Mouse (Mus musculus): ENCODE data around the gene Errfi1. TPM values are rescaled to one million over a fixed set of nuclear protein-coding genes. Genes with fewer than 3 reads are reported as not detected.
"Not testable (repeated sequence)": the region's sequence is repeated elsewhere in the genome, so short reads cannot be mapped to it uniquely, and the experiment has no call there.

The Errfi1 gene
- polyA plus RNA-seq, 1 experiment from 2014 or later = 20.3 TPM

DNA sequence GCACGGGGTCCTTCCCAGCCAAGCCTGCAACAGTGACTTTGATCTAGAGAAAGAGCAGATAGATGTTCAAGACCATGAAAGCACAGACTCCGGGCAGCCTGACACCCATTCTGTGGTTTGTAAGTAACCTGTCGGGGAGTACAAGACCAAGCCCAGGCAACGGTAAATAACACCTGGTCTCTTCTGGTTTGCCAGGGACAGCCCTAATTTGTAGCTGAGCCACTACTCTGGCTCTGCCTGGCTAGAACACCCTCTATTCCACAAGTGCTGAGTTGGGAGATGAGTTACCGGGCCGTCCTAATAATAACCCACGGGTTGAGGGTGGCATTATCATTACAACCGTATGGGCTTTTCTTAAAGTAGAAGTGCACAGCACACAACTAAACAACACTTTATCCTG is 53.4 kb downstream of the Errfi1 start:
- H3K9ac ChIP-seq (ENCODE audit: low read length) = no peak overlapping the region
- no peak overlapping the region for H3K4me2 ChIP-seq (ENCODE audit: low read depth, low read length, severe bottlenecking)
- H3K27me3 ChIP-seq (ENCODE audit: control insufficient read depth, insufficient read depth, low read length) = no peaks in the 10 kb centered on the region
- no peak overlapping the region for H3K27ac ChIP-seq (ENCODE audit: low read depth, low read length)
- 93% methylated on average over 8 of the region's 8 CpGs for WGBS
- DNase-seq (ENCODE audit: low spot score) = no peak
- H3K36me3 ChIP-seq (ENCODE audit: control insufficient read depth, insufficient read depth, low read length) = no peaks in the 10 kb centered on the region; the same call in 1 of the 2 replicates
- ATAC-seq (replicated peaks; ENCODE audit: low FRiP score) = no peak
- H3K4me3 ChIP-seq (ENCODE audit: low read depth, low read length) = no peak overlapping the region
- peaks cover 3% of the 10 kb centered on the region; the same call in 1 of the 2 replicates for H3K4me1 ChIP-seq (replicated peaks; ENCODE audit: control insufficient read depth, insufficient read depth, low read length)
- H3K9me3 ChIP-seq (ENCODE audit: control insufficient read depth, low read length) = no peaks in the 10 kb centered on the region

GRCm38 (mm10) chr4:150908512-150908911 is 54.8 kb downstream of the Errfi1 start:
- not testable (repeated sequence) for H3K27me3 ChIP-seq (ENCODE audit: control insufficient read depth, insufficient read depth, low read length); H3K4me1 ChIP-seq (replicated peaks; ENCODE audit: control insufficient read depth, insufficient read depth, low read length); DNase-seq (ENCODE audit: low spot score); H3K36me3 ChIP-seq (ENCODE audit: control insufficient read depth, insufficient read depth, low read length); H3K27ac ChIP-seq (ENCODE audit: low read depth, low read length); H3K9ac ChIP-seq (ENCODE audit: low read length); H3K9me3 ChIP-seq (ENCODE audit: control insufficient read depth, low read length); H3K4me3 ChIP-seq (ENCODE audit: low read depth, low read length); ATAC-seq (replicated peaks; ENCODE audit: low FRiP score)
- H3K4me2 ChIP-seq (ENCODE audit: low read depth, low read length, severe bottlenecking) = peak overlapping the region; percentile 70; the same call in 1 of the 2 replicates
- 77% methylated on average over 5 of the region's 5 CpGs for WGBS

DNA sequence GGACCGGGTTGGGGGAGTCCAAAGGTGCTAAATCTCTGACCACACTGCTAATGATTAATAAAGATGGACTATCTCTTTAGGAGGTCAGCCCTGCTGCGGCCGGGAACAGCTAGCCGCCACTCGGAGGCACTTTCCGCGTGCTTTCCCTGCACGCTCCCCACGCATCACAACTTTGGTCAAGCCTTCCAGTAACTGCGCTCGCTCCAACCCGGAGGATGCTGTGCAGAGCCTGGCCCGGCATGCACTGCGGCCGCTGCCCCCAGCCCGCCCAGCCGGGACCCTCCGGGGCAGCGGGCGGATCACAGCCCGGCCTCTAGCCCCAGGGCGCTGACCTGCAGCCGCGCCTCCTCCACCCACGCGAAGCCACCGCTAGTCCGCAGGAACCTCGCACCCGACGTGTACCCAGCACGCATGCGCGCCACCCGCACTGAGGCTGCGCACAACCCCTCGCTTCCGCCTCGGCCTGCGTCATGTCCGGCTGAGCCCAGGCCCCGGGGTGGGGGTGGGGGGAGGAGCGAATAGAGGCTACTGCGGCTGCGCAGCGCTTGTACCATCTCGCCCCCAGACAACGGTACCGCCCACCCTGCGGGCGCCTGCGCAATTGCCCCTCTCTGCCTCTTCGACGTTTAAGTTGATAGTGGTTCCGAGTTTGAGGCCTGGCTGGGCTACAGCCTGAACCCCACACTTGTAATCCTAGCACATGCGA is 55.9 kb downstream of the Errfi1 start:
- Histone ChIP-seq H3K4me1 (replicated peaks; ENCODE audit: control insufficient read depth, insufficient read depth, low read length) (peaks cover 3% of the 10 kb centered on the region), H3K36me3 (ENCODE audit: control insufficient read depth, insufficient read depth, low read length) (no peaks in the 10 kb centered on the region; the same call in 1 of the 2 replicates), H3K27me3 (ENCODE audit: control insufficient read depth, insufficient read depth, low read length) (no peaks in the 10 kb centered on the region), H3K4me2 (ENCODE audit: low read depth, low read length, severe bottlenecking) (peak overlapping the region; percentile 70), H3K9ac (ENCODE audit: low read length) (peak overlapping the region; percentile 85), H3K27ac (ENCODE audit: low read depth, low read length) (peak overlapping the region; percentile 78), H3K4me3 (ENCODE audit: low read depth, low read length) (peak overlapping the region; percentile 79), H3K9me3 (ENCODE audit: control insufficient read depth, low read length) (no peaks in the 10 kb centered on the region)
- ATAC-seq (replicated peaks; ENCODE audit: low FRiP score) (peak; percentile 94), DNase-seq (ENCODE audit: low spot score) (peak; percentile 100)
- under 1% methylated on average over 55 of the region's 56 CpGs for WGBS

DNA sequence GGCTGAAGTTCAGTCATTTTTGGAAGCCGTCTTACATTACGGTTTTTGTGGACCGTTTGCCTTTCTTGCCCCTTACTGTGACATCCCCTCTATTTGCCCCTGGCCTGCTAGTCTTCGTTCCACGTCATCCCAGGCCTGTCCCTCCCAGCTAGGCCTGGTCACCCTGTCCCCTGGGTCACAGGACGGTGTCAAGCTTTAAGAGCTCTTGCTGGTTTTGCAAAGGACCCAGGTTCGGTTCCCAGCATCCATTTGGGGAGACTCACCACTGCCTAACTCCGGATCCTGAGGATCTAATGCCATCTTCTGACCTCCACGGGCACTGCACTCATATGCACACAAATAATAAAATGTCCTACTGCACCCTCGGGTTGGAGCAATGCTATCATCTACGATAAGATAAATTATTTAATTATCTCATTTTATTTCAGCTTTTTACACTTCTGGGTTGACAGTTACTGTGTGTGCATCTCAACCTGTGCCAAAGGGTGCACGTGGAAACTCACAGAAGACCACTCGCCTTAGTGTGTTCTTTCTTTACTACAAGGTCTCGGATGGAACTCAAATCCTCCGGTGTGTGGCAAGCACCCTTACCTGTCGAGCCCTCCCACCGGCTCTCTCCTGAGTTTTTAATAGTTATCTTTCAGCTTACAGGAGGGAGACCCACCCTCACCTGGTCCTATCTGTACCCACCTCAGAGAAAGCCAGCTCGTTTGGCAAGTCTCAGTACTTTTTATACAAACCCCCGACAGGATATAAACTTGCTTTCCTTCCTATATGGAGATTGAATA is 56.6 kb downstream of the Errfi1 start:
- H3K4me2 ChIP-seq (ENCODE audit: low read depth, low read length, severe bottlenecking) = peak overlapping the region; percentile 70
- H3K4me3 ChIP-seq (ENCODE audit: low read depth, low read length) = peak overlapping the region; percentile 79
- H3K9ac ChIP-seq (ENCODE audit: low read length) = peak overlapping the region; percentile 16; the same call in 1 of the 2 replicates
- H3K27me3 ChIP-seq (ENCODE audit: control insufficient read depth, insufficient read depth, low read length) = no peaks in the 10 kb centered on the region
- DNase-seq (ENCODE audit: low spot score) = no peak
- no peaks in the 10 kb centered on the region for H3K36me3 ChIP-seq (ENCODE audit: control insufficient read depth, insufficient read depth, low read length)
- no peak overlapping the region for H3K27ac ChIP-seq (ENCODE audit: low read depth, low read length)
- H3K9me3 ChIP-seq (ENCODE audit: control insufficient read depth, low read length) = no peaks in the 10 kb centered on the region
- ATAC-seq (replicated peaks; ENCODE audit: low FRiP score) = no peak; the same call in 1 of the 2 replicates
- H3K4me1 ChIP-seq (replicated peaks; ENCODE audit: control insufficient read depth, insufficient read depth, low read length) = peaks cover 5% of the 10 kb centered on the region
- WGBS = 85% methylated on average over 19 of the region's 19 CpGs

- no peak for DNase-seq (ENCODE audit: low spot score)
- peak overlapping the region; percentile 64; the same call in 1 of the 2 replicates for H3K27ac ChIP-seq (ENCODE audit: low read depth, low read length)
These were observed 60.0 kb downstream of the Errfi1 start for GRCm38 (mm10) chr4:150913743-150914142.

GRCm38 (mm10) chr4:150914290-150914733 is 60.6 kb downstream of the Errfi1 start, which contains the start of the genes Park7 and Tnfrsf9:
TSS of gene Park7 (minus strand) at chr4:150914437.
TSS of gene Tnfrsf9 (plus strand) at chr4:150914562.
- peak; percentile 84 for ATAC-seq (replicated peaks; ENCODE audit: low FRiP score)
- H3K27ac ChIP-seq (ENCODE audit: low read depth, low read length) = peak within 1 kb of the TSS; percentile 64; the same call in 1 of the 2 replicates
- peak within 1 kb of the TSS; percentile 70 for H3K4me2 ChIP-seq (ENCODE audit: low read depth, low read length, severe bottlenecking)
- no peaks in the 10 kb centered on the region for H3K9me3 ChIP-seq (ENCODE audit: control insufficient read depth, low read length)
- no peaks in the 10 kb centered on the region for H3K27me3 ChIP-seq (ENCODE audit: control insufficient read depth, insufficient read depth, low read length)
- H3K36me3 ChIP-seq (ENCODE audit: control insufficient read depth, insufficient read depth, low read length) = no peaks in the 10 kb centered on the region
- under 1% methylated on average over 48 of the region's 48 CpGs for WGBS
- peak; percentile 98 for DNase-seq (ENCODE audit: low spot score)
- H3K9ac ChIP-seq (ENCODE audit: low read length) = peak within 1 kb of the TSS; percentile 82
- peak within 1 kb of the TSS; percentile 61 for H3K4me3 ChIP-seq (ENCODE audit: low read depth, low read length)
- peaks cover 5% of the 10 kb centered on the region for H3K4me1 ChIP-seq (replicated peaks; ENCODE audit: control insufficient read depth, insufficient read depth, low read length)

More at GRCm38 (mm10) chr4:150913743-150914142, 60.0 kb downstream of the Errfi1 start:
- H3K9me3 ChIP-seq (ENCODE audit: control insufficient read depth, low read length) = no peaks in the 10 kb centered on the region
- peak overlapping the region; percentile 82 for H3K9ac ChIP-seq (ENCODE audit: low read length)
- peak overlapping the region; percentile 61 for H3K4me3 ChIP-seq (ENCODE audit: low read depth, low read length)
- H3K4me2 ChIP-seq (ENCODE audit: low read depth, low read length, severe bottlenecking) = peak overlapping the region; percentile 70
- 20% methylated on average over 12 of the region's 12 CpGs for WGBS
- ATAC-seq (replicated peaks; ENCODE audit: low FRiP score) = no peak
- H3K36me3 ChIP-seq (ENCODE audit: control insufficient read depth, insufficient read depth, low read length) = no peaks in the 10 kb centered on the region
- no peaks in the 10 kb centered on the region for H3K27me3 ChIP-seq (ENCODE audit: control insufficient read depth, insufficient read depth, low read length)
- H3K4me1 ChIP-seq (replicated peaks; ENCODE audit: control insufficient read depth, insufficient read depth, low read length) = peaks cover 5% of the 10 kb centered on the region

DNA sequence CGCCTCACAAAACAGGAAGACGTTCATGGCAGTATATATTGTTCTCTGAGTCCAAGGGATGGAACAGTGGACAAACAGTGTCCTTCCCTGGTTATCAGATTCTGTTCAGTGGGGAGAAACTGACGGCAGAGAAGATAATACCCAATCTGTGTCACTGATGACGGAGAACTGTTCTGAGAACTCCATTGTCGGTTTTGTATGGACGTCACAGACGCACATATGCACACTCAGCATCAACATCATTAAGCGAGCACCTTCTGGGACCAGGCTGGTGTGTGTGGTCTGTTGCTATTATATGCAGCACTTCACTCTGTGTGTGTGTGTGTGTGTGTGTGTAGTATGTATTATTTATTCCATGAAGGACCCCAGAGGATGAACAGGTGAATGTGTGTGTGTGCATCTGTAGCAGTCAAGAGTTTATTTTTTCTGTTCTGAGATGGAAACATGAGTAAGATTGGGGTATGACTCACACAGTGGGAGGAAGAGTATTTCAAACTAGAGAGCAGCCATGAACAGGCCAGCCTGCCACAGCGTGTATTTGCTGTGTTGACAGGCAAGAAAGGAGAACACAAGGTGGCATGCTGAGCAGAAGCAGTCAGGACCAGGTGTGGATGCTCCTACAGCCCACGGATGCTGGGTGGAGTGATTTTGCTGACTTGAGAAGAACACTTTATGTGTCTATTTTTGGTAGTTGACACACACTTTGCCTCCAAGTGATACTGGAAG is 61.6 kb downstream of the Errfi1 start:
- ATAC-seq (replicated peaks; ENCODE audit: low FRiP score) = no peak
- peaks cover 3% of the 10 kb centered on the region; the same call in 1 of the 2 replicates for H3K4me1 ChIP-seq (replicated peaks; ENCODE audit: control insufficient read depth, insufficient read depth, low read length)
- WGBS = 64% methylated on average over 10 of the region's 10 CpGs

More for the DNA sequence above, 61.6 kb downstream of the Errfi1 start:
- Histone ChIP-seq H3K4me2 (ENCODE audit: low read depth, low read length, severe bottlenecking) (peak overlapping the region; percentile 70), H3K9me3 (ENCODE audit: control insufficient read depth, low read length) (no peaks in the 10 kb centered on the region), H3K9ac (ENCODE audit: low read length) (peak overlapping the region; percentile 82), H3K27ac (ENCODE audit: low read depth, low read length) (no peak overlapping the region), H3K4me3 (ENCODE audit: low read depth, low read length) (peak overlapping the region; percentile 61), H3K27me3 (ENCODE audit: control insufficient read depth, insufficient read depth, low read length) (no peaks in the 10 kb centered on the region), H3K36me3 (ENCODE audit: control insufficient read depth, insufficient read depth, low read length) (no peaks in the 10 kb centered on the region)
- DNase-seq (ENCODE audit: low spot score) = no peak
